Mouse (Mus musculus) thymus, adult 18-20 months (tissue): ENCODE results near the gene Tcl1b2.
A peak's percentile ranks its signal among the peaks of the same experiment; 100 is the strongest.
"Not testable (repeated sequence)": the region's sequence is repeated elsewhere in the genome, so short reads cannot be mapped to it uniquely, and the experiment has no call there.

Experiments
- DNase-seq, 2 experiments: peaks; one replicate each; pipeline ENCODE4 v3.0.0; 2022; ENCODE audit warnings: mixed read lengths in 2 of 2

The Tcl1b2 gene

GRCm38 (mm10) chr12:105145714-105146113, at the start of gene Tcl1b2:
Gene Tcl1b2 (plus strand): TSS chr12:105146014.
- no peak for DNase-seq

DNA sequence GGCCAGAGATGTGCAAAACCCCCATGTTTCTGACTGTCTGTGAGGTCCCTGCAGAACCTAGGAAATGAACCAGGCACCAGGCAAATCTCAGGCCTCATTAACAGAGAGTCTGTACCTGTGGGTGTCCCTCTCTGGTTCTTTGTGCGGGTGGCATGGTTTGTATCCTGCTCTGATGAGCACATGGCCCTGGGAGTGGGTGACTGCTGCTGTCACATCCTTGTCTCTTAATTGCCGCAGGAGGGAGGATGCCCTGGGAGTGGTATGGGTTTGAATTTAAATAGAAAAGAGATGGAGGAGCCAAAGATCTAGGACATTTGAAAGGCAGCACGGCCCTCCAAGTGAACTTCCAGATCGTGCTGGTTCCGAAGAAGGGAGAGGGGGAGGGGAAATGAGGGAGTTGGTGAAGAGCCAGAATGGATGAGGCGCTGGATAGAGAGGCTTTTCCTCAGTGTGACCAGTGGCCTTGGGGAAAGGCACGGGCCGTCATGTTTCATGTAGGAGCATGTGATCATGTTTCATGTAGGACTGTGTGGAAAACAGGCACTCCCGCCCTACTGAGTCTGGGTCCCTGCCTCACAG, 46.3 kb upstream of the Tcl1b2 start:
- no peak for DNase-seq

DNA sequence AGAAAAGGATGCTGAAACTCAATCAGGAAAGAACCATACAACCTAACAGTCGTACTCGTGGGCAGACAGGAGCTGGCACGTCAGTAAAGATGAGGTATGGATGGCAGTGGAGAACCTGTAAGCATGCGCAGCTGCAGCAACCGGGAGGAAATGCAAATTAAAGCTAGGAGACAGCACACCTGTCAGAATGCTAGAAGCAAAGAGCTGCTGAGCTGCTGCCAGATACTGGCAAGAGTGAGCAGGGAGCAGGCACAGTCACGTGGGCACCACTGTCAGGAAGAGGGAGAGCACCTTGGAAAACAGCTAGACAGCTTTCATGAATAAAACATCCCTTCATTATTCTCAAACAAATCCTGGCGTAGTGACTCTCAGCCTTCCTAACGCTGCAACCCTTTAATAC, 42.9 kb upstream of the Tcl1b2 start:
- no peak for DNase-seq

- peak; percentile 30 to 31 for DNase-seq
Measured at GRCm38 (mm10) chr12:105104036-105104435, 41.8 kb upstream of the Tcl1b2 start.

- no peak for DNase-seq
Measured at GRCm38 (mm10) chr12:105105326-105105725, 40.5 kb upstream of the Tcl1b2 start.

DNA sequence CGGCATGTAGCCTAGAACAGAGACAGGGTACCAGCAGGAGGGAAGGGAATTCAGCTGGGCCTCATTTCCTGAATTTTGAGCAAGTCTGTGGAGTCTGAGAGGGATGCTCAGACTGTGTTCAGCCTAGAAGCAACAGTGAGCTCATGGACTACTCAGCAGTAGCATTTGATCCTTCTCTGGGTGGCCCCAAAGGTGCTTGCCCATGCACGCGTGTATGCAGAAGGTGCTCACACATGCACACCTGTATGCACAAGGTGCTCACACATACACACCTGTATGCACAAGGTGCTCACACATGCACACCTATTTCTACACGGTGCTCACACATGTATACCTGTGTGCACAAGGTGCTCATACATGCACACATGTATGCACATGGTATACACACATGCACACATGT, 37.0 kb upstream of the Tcl1b2 start:
- DNase-seq = no peak

GRCm38 (mm10) chr12:105109406-105109805, 36.4 kb upstream of the Tcl1b2 start:
- DNase-seq = no peak

DNA sequence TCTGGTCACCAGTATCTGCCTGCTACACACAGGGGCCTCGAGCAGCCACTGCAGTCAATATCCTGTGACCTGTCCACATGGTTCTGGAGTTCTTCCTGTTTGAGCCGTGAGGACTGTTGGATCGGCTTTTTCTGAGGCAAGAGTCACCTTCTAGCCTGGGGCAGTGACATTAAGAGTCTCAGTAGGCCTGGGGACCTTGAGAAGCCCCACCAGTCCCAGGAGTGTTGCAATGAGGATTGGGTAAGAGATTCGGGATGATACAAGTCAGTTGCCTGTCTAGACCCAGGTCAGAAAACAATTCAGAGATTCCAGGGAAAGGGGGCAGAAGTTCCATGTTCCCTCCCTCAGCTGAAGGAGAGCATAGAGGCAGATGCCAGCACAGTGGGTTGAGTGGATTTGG, 36.0 kb upstream of the Tcl1b2 start:
- DNase-seq = no peak

GRCm38 (mm10) chr12:105112321-105112988, 33.4 kb upstream of the Tcl1b2 start:
- no peak for DNase-seq

DNA sequence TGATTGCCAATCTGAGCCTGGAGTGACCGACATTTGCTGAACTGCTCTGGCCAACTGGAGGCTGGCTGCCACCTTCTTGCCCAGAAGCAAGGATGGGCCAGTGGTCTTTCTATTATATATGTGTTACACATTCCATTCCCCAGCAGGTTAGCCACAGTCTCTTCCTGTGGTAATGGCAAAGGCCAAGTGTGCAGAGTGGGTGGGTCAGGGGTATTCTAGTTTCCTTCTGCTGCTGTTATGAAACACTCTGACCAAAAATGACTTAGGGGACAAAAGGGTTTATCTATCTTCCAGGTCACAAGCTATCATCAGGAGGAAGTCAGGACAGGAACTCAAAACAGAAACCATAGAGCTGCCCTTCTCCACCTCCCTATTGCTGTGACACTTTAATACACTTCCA, 29.2 kb upstream of the Tcl1b2 start:
- no peak for DNase-seq

DNA sequence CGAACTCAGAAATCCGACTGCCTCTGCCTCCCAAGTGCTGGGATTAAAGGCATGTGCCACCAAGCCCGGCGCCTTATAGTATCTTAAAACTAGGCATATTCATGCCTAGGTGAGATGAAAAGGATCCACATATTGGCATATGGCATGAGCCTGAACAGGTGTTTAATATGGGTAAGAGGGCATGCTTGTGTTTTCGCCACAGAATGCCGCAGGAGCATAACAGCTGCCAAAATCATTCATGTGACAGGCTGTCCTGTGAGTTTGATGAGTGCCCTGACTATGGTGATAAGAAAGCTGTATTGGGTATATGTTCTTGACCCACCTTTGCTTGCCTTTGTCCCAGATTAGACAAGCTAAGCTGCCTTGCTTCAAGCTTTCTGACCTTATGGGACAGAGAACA, 20.5 kb upstream of the Tcl1b2 start:
- no peak for DNase-seq

DNA sequence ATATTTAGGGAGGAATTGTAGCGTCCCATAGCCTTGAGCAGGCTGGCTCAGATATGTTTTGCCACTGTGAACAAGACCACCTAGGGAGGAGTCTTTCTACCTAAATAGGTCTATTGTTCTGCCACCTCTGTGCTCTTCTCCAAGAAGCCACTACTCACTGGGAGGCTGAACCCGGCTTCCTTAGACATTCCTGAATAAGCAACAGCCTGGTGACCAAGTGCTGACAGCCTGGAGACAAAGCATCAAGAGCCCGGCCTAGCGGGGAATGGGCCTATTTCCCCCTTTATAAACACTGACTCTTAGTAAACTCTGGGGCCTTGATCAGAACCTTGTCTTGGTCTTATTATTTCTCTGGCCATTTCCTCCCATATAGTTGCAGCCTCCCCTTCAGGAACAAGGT, 19.3 kb upstream of the Tcl1b2 start:
- no peak for DNase-seq

GRCm38 (mm10) chr12:105127607-105128006, 18.2 kb upstream of the Tcl1b2 start:
- no peak for DNase-seq

DNA sequence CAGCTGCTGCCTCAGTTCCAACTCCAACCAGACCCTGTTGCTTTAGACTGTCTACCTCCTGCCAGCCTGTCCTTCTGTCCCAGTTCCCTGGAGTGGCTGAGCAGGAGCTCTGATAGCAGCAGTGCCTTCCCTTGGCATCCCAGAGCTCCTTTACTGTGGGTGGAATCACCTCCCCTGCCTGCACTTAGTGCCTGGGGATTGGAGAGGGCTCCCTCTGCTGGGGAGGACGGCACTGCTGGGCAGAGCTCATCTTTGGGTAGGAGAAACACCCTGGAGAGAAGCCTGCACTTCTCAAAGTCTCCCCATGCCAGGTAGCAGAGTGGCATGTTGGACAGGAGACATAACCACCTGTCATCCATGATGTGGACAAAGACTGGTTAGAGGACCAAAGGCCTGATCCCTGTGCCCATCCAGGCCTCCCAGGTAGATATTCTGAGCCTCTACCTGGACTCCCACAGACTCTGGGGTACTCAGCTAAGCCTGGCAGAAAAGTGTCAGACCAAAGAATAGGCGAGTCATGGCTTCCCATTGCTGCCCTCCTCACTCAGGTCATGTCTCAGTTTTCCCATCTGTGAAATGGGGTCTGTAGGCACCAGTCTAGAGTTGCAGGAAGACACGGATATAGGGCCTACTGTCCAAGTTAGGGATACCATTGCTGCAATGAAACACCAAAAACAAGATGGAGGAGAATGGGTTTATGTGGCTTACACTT, 16.2 kb upstream of the Tcl1b2 start:
- DNase-seq = not testable (repeated sequence)

DNA sequence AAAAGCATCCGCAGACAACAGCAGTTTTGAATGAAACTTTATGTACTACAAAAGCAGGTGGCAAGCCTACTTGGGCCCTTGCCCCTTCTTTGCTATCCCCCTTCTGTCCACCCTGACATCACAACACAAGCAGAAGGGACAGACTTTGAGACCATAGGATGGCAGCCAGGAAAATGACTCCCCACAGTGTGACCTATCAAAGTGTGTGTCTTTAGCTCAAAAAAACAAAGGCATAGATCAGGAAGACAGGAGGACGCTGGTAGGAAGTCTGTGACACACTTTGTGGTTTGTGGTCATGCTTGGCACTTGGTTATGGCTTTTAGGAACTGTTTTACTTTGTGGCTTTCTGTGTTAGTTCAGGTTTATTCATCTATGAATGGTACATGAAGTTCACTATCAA, 11.6 kb upstream of the Tcl1b2 start:
- not testable (repeated sequence) for DNase-seq

DNA sequence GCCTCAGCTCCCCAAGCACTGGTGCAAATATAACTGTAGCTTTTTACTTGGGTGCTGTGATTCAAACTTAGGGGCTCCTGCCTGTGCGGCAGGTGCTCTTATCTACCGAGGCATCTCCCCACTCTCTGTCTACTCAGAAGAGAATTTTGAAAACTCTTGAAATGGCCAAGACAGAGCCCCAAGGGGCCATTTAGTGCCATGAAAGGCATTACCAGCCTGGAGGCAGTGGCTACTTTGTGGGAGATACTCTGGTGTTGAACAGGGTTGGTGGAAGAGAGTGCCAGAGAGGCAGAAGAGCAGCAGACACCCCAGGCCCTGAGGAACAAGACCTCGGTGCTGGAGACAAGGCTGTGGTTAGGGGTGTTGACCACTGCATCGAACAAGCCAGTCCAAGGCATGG, 11.0 kb upstream of the Tcl1b2 start:
- not testable (repeated sequence) for DNase-seq

GRCm38 (mm10) chr12:105137729-105138128, 8.1 kb upstream of the Tcl1b2 start:
- DNase-seq = not testable (repeated sequence)

- DNase-seq = no peak
Measured at GRCm38 (mm10) chr12:105143096-105143495, 2.7 kb upstream of the Tcl1b2 start.

- DNase-seq = not testable (repeated sequence)
Measured at GRCm38 (mm10) chr12:105144928-105145327, 886 bp upstream of the Tcl1b2 start.

GRCm38 (mm10) chr12:105155286-105155685, 9.5 kb downstream of the Tcl1b2 start:
- DNase-seq = not testable (repeated sequence)

DNA sequence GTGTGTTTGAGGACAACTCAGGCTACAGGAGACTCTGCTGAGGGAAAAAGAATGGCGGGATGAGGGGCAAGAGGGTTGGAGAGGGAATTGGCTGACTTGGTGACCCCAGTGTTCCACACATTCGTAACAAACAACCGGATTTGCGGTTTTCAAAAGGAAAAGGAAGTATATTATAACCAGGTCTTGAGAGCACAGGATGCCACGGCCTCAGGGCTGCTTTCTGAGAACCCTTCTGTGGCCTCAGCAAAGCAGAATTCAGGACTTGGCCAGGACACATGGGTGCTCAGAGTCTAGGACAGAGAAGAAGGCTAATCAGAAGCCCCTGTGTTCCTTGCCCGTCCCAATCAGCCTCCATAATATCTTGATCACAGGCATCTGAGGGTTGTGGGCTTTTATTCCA, 13.0 kb downstream of the Tcl1b2 start:
- DNase-seq = no peak

- DNase-seq = no peak
Measured at GRCm38 (mm10) chr12:105159390-105159789, 13.6 kb downstream of the Tcl1b2 start, which contains the start of gene Tcl1b1. Gene Tcl1b1 (plus strand): TSS chr12:105159690.

DNA sequence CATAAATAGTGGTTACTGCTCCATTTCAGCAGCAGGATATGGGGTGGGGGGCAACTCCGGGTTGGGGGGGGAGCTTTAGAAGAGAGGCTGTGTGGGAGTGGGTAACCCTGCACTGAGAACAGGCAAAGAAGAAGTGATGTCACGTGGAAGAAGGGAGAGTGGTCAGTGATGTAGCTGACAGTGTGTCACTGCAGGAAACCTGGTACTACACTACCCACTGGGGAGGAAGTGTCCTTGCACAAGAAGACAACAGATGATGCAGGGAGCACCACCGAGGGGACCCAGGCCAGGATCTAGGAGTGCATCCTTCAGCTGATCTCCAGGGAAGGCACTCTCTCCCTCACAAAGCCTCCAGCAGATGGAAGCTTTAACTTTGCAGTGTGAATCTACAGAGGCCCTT, 20.9 kb downstream of the Tcl1b2 start:
- DNase-seq = no peak

DNA sequence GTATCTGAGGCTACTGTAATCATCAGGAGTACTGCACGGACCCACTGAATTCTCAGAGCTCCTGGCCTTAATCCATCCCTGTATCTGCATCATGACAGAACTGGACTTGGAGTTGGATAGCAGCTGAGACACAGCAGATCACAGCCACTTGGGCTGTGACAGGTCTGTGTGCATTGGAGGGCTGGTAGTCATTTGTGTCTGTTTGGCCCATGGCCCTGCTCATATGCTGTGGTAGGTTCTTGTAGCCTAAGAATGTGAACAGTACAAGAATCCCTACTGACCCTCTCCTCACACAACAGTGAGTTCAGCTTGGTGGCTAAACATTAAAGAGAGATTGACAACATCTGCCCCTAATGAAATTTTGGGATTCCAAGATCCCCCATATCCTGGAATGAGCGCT, 27.6 kb downstream of the Tcl1b2 start:
- no peak for DNase-seq
